Mouse (Mus musculus) intestine, embryonic 14.5 days (tissue): Measurements from ENCODE around the gene 2210011C24Rik. TPM values are rescaled to one million over a fixed set of nuclear protein-coding genes. Genes with fewer than 3 reads are reported as not detected.

Experiments used
- ATAC-seq: fragments of 200-750 bp; cut with Nextera tagmentation; replicated peaks from 2 replicates; pipeline ENCODE4 v1.8.0; 2017; ENCODE audit warnings: low read depth, moderate number of reproducible peaks, moderate TSS enrichment, moderate library complexity; ENCODE audit not compliant: low FRiP score, low TSS enrichment
- DNase-seq: peaks from one replicate; pipeline ENCODE4 v3.0.0-alpha.2; 2018; ENCODE audit warnings: low spot score
- H3K27ac ChIP-seq: fragments of 300-500 bp; sonication (generic); 2 replicates; pipeline ENCODE4 v1.5.1; 2014; ENCODE audit warnings: low read depth, mild to moderate bottlenecking, control low read depth
- H3K27me3 ChIP-seq: fragments of 300-500 bp; sonication (generic); replicated peaks from 2 replicates; pipeline ENCODE4 v1.6.1; 2014; ENCODE audit warnings: low read length, control low read depth; ENCODE audit not compliant: control insufficient read depth, insufficient read depth
- H3K36me3 ChIP-seq: fragments of 300-500 bp; sonication (generic); 2 replicates; pipeline ENCODE4 v1.6.1; 2014; ENCODE audit warnings: low read length, control low read depth; ENCODE audit not compliant: control insufficient read depth, insufficient read depth
- H3K4me1 ChIP-seq: fragments of 300-500 bp; sonication (generic); replicated peaks from 2 replicates; pipeline ENCODE4 v1.6.1; 2014; ENCODE audit warnings: low read length, control low read depth, mixed read lengths; ENCODE audit not compliant: control insufficient read depth, insufficient read depth
- H3K4me2 ChIP-seq: fragments of 300-500 bp; sonication (generic); 2 replicates; pipeline ENCODE4 v1.6.1; 2014; ENCODE audit warnings: low read length
- H3K4me3 ChIP-seq: fragments of 300-500 bp; sonication (generic); 2 replicates; pipeline ENCODE4 v1.5.1; 2014; ENCODE audit warnings: low read depth, low read length, control low read depth, mixed read lengths
- H3K9ac ChIP-seq: fragments of 300-500 bp; sonication (generic); 2 replicates; pipeline ENCODE4 v1.6.1; 2014; ENCODE audit warnings: mild to moderate bottlenecking, low read length
- H3K9me3 ChIP-seq: fragments of 300-500 bp; sonication (generic); 2 replicates; pipeline ENCODE4 v1.6.1; 2016; ENCODE audit warnings: low read length, control low read depth; ENCODE audit not compliant: control insufficient read depth
- WGBS: fragments of 180-500 bp; shearing (Covaris S2); extraction: QIAGEN DNeasy Blood & Tissue Kit; methylation state at CpG from one replicate; pipeline ENCODE4 v1.1.7; 2014; 5-methylcytosine and 5-hydroxymethylcytosine counted together
- polyA plus RNA-seq: library from polyadenylated mRNA; unstranded; fragments of >200 nt; fragmentation: Nextera tagmentation; extraction: Ambion mirVana; gene quantifications from 2 replicates; pipeline ENCODE4 v1.2.1, GENCODE M21; 2014

Gene 2210011C24Rik
- polyA plus RNA-seq, 1 experiment from 2014 or later, result 1.6 TPM

GRCm38 (mm10) chr8:83980250-83980649 is 31.7 kb downstream of the 2210011C24Rik start:
- Histone ChIP-seq H3K27me3 (no peaks in the 10 kb centered on the region), H3K4me1 (peaks cover 13% of the 10 kb centered on the region), H3K4me3 (no peak overlapping the region), H3K4me2 (no peak overlapping the region), H3K27ac (no peak overlapping the region), H3K9ac (no peak overlapping the region), H3K9me3 (no peaks in the 10 kb centered on the region), H3K36me3 (peaks cover 66% of the 10 kb centered on the region)
- ATAC-seq (no peak), DNase-seq (no peak)
- 85% methylated on average over 1 of the region's 1 CpGs for WGBS

GRCm38 (mm10) chr8:83978200-83978599 is 33.8 kb downstream of the 2210011C24Rik start:
- WGBS, result 69% methylated on average over 9 of the region's 9 CpGs
- Histone ChIP-seq H3K4me1 (peaks cover 23% of the 10 kb centered on the region), H3K4me2 (no peak overlapping the region), H3K9ac (no peak overlapping the region), H3K9me3 (no peaks in the 10 kb centered on the region), H3K27me3 (no peaks in the 10 kb centered on the region), H3K36me3 (peaks cover 48% of the 10 kb centered on the region), H3K27ac (no peak overlapping the region), H3K4me3 (no peak overlapping the region)
- DNase-seq, result no peak
- ATAC-seq, result no peak

DNA sequence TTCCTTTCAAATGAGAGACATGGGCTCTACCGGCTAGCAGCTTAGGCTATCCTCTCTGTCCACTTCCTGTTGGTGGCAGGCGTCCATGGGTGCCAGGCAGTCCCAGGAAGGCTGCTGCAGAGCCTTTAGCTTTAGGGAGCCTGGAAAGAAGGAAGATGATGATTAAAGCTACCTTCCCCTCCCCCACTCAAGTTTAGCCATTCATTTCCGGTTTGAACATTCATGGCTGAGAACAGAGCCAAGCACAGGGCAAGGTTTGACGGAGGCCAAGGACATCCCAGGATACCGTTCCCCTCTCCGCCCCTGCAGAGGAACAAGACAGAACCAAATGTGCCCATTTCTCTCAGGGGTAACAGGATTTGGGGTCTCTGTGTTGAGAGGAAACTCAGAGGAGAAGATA is 34.3 kb downstream of the 2210011C24Rik start:
- Histone ChIP-seq H3K4me2 (no peak overlapping the region; the same call in 1 of the 2 replicates), H3K36me3 (peaks cover 43% of the 10 kb centered on the region), H3K4me3 (no peak overlapping the region), H3K9me3 (no peaks in the 10 kb centered on the region), H3K4me1 (peaks cover 23% of the 10 kb centered on the region), H3K27ac (no peak overlapping the region), H3K9ac (no peak overlapping the region), H3K27me3 (no peaks in the 10 kb centered on the region)
- ATAC-seq, result no peak
- no peak for DNase-seq
- WGBS, result 46% methylated on average over 6 of the region's 6 CpGs

- Histone ChIP-seq H3K4me2 (no peak overlapping the region), H3K9ac (no peak overlapping the region), H3K4me3 (no peak overlapping the region), H3K36me3 (peaks cover 35% of the 10 kb centered on the region), H3K4me1 (peaks cover 26% of the 10 kb centered on the region), H3K27me3 (no peaks in the 10 kb centered on the region), H3K9me3 (no peaks in the 10 kb centered on the region), H3K27ac (no peak overlapping the region)
- no peak for ATAC-seq
- DNase-seq, result no peak
- 73% methylated on average over 5 of the region's 5 CpGs for WGBS
Measured at GRCm38 (mm10) chr8:83976779-83977350, 35.1 kb downstream of the 2210011C24Rik start.

GRCm38 (mm10) chr8:83976101-83976630 is 35.8 kb downstream of the 2210011C24Rik start:
- no peak for ATAC-seq
- no peak overlapping the region for H3K9ac ChIP-seq
- H3K36me3 ChIP-seq, result peaks cover 28% of the 10 kb centered on the region
- no peak overlapping the region for H3K4me3 ChIP-seq
- no peak for DNase-seq
- no peak overlapping the region for H3K4me2 ChIP-seq
- peaks cover 27% of the 10 kb centered on the region for H3K4me1 ChIP-seq
- no peak overlapping the region for H3K27ac ChIP-seq
- no peaks in the 10 kb centered on the region for H3K9me3 ChIP-seq
- WGBS, result 88% methylated on average over 4 of the region's 4 CpGs
- H3K27me3 ChIP-seq, result no peaks in the 10 kb centered on the region

- Histone ChIP-seq H3K27me3 (no peaks in the 10 kb centered on the region), H3K27ac (no peak overlapping the region)
- no peak for DNase-seq
Measured at GRCm38 (mm10) chr8:83974521-83974920, 37.5 kb downstream of the 2210011C24Rik start.

DNA sequence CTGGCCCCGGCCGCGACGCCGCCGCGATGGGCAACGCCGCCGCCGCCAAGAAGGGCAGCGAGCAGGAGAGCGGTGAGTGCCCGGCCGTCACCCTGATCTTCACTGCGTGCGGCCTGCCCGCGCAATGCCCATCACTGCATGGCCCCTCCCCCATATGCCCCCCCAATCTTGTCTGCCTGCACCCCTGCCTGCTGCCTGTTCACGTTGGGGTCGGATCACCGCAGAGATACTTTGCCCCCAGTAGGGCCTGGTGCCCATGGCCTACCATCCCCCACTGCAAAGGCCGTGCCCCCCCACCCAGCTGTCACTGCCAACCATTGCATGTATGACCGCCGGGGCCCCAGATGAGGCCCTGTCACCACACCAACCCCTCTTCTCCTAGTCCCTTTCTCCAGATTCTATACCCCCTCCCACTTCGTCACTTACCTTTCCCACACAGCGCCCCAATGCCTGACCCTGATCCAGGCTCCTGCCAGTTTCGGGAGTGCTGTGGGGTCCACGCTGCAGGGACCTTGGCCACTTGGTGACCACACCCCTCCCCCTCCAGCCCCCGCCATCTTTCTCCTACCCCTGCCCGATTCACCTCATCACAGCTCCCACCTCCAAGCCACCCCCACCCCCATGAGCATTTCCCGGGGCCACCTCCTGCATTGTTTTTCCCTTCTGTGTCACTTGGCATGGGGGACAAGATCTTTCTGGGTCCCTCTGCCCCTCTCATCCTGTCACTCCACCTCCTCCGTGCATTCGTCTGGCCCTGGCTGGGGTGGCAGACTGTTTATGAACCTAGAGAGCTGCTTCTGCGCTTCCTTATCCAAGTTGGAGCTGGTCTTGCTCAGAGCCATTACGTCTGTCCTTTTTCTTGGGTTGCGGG is 38.6 kb downstream of the 2210011C24Rik start:
- Histone ChIP-seq H3K4me3 (peak overlapping the region; percentile 87), H3K4me2 (peak overlapping the region; percentile 95), H3K27me3 (no peaks in the 10 kb centered on the region), H3K27ac (peak overlapping the region; percentile 51), H3K9ac (peak overlapping the region; percentile 78), H3K36me3 (peaks cover 22% of the 10 kb centered on the region), H3K9me3 (no peaks in the 10 kb centered on the region), H3K4me1 (peaks cover 27% of the 10 kb centered on the region)
- 2% methylated on average over 37 of the region's 37 CpGs for WGBS
- no peak for DNase-seq
- peak; percentile 28 for ATAC-seq

More at GRCm38 (mm10) chr8:83974521-83974920, 37.5 kb downstream of the 2210011C24Rik start:
- ATAC-seq, result no peak
- no peaks in the 10 kb centered on the region for H3K9me3 ChIP-seq
- peaks cover 27% of the 10 kb centered on the region for H3K4me1 ChIP-seq
- WGBS, result 90% methylated on average over 4 of the region's 4 CpGs
- H3K4me2 ChIP-seq, result no peak overlapping the region; the same call in 1 of the 2 replicates
- H3K36me3 ChIP-seq, result peaks cover 16% of the 10 kb centered on the region
- no peak overlapping the region for H3K9ac ChIP-seq
- H3K4me3 ChIP-seq, result no peak overlapping the region

DNA sequence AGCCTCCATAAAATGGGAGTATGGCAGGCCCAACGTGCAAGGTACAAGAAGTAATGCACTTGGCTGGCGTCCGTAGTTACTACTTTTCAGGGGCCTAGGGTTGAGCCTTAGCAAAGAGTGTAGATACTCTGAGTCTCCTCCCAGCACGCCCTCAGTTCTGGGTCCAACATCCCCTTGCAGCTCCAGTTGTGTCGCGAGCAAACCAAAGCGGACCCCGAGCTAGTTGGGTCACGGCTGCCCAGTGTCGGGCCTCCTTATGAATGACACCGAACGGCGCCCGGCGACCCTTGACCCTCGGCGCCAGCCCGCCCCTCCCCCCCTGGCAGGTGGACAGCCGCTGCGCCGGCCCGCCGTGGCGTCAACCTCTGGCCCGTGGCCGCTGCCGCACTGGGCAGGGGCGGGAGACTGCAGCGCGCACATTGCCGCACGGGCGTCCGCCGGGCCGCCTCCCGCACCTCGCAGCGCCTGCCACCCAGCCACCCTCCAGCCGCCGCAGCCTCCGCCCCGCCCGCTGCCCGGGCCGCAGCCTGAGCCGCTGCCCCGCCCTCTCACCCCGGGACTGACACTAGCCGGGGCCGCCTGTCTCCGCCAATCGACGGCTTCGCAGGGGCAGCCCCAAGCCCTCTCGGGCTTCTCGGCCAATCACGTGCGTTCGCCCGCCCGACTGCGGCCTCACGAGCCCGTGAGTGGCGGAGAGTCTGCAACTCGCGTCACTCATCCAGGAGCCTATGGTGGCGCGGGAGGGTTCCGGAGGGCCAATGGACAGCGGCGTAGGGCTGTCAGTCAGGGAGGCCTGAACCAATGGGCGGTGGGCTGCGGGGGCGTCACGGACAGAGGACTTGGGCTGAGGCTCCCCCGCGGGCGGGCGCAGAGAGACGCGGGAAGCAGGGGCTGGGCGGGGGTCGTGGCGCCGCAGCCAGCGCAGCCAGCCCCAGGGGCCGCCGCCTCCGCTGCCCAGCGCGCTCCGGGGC is 39.5 kb downstream of the 2210011C24Rik start, which contains the start of gene Prkaca:
TSS of gene Prkaca (plus strand) at position 844 of the 971 bp plus-strand sequence.
- peak within 1 kb of the TSS; percentile 87 for H3K4me3 ChIP-seq
- peaks cover 24% of the 10 kb centered on the region for H3K36me3 ChIP-seq
- H3K27me3 ChIP-seq, result no peaks in the 10 kb centered on the region
- peak within 1 kb of the TSS; percentile 51 for H3K27ac ChIP-seq
- H3K4me2 ChIP-seq, result peak within 1 kb of the TSS; percentile 95
- peak within 1 kb of the TSS; percentile 78 for H3K9ac ChIP-seq
- peak; percentile 100 for ATAC-seq
- under 1% methylated on average over 72 of the region's 94 CpGs for WGBS
- peaks cover 22% of the 10 kb centered on the region for H3K4me1 ChIP-seq
- H3K9me3 ChIP-seq, result no peaks in the 10 kb centered on the region
- peak; percentile 95 for DNase-seq
